Mouse (Mus musculus): ENCODE results near the gene Atp6ap1l.

DNA sequence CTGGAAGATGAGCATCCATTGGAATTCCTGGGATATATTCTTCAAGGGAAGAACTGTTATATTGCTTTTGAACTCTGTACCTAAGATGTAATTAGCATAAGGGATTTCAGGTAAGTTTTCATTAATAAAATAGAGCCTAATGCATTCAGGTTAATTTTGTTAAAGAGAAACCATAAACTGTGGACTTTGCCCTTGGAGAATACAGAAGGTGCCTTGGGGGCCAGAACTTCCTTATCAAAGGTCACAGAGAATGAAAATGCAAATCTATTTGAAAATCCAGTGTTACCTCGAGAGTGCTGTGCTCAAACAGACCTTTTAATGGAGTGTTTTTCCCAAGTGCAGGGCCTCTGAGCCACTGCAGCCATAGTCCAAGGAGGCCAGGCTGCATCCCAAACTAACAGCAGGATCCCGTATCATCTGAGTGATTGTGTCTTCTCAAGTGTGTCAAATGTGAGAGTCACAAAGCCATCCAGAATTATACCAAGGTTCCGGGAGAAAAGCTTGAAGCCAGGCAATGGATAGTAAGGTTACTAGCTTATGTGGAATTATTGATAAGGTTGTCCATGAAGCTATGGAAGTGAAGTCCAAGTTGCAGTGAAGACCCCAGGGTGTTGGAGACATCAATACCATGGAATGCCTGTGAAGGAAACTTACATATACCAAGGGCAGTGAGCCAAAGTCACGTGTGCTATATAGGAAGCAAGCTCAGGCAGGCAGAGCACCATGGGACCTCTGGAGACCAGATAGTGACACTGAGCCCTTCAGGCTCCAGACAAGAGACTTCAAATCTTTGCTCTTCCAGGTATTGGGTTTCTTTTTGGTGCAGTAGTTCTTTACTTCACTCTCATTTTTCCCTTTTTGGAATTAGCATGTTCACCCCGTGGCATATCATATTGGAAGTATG lies 52.2 kb downstream of the Atp6ap1l start:
- TF ChIP-seq JUND (IDR thresholded peaks at IDR 0.05; ENCODE audit: low read depth, low read length) (no peak), GATA1 (IDR thresholded peaks at IDR 0.05; ENCODE audit: low read depth, low read length) (no peak), CTCF (IDR thresholded peaks at IDR 0.05 in 2 of 3, conservative IDR thresholded peaks at IDR 0.05 in 1 of 3; ENCODE audit: control insufficient read depth in 1 of 3, insufficient read depth in 1 of 3, low read depth in 2 of 3, low read length in 3 of 3, poor library complexity in 1 of 3, severe bottlenecking in 1 of 3) (no peak), NELFE (IDR thresholded peaks at IDR 0.05; ENCODE audit: low read depth, low read length) (no peak), POLR2A (IDR thresholded peaks at IDR 0.05; ENCODE audit: control insufficient read depth in 1 of 2, insufficient read depth in 1 of 2, low read depth in 1 of 2, low read length in 2 of 2, poor library complexity in 1 of 2) (no peak)

All from MEL (cell line).